Mouse (Mus musculus) small intestine, adult 2 months (tissue): Measurements from ENCODE around the gene Sema4d. TPM values are rescaled to one million over a fixed set of nuclear protein-coding genes. Genes with fewer than 3 reads are reported as not detected.
A peak's percentile ranks its signal among the peaks of the same experiment; 100 is the strongest.

Experiments used
- H3K27ac ChIP-seq: fragments of 200-500 bp; 2 replicates; pipeline ENCODE4 v1.5.1; 2012; ENCODE audit warnings: low read depth, low read length, control low read depth, inconsistent platforms; ENCODE audit not compliant: insufficient read depth
- H3K27me3 ChIP-seq: fragments of 200-500 bp; 2 replicates; pipeline ENCODE4 v1.6.1; 2012; ENCODE audit warnings: mild to moderate bottlenecking, moderate library complexity, low read length, inconsistent platforms; ENCODE audit not compliant: control insufficient read depth, insufficient read depth
- H3K36me3 ChIP-seq: fragments of 200-500 bp; 2 replicates; pipeline ENCODE4 v1.6.1; 2012; ENCODE audit warnings: mild to moderate bottlenecking, low read length, control low read depth, inconsistent platforms; ENCODE audit not compliant: control insufficient read depth, insufficient read depth
- H3K4me1 ChIP-seq: fragments of 200-500 bp; 2 replicates; pipeline ENCODE4 v1.6.1; 2012; ENCODE audit warnings: low read length, inconsistent platforms, mixed read lengths; ENCODE audit not compliant: control insufficient read depth, insufficient read depth, insufficient read length
- H3K4me3 ChIP-seq: fragments of 200-500 bp; 2 replicates; pipeline ENCODE4 v1.5.1; 2012; ENCODE audit warnings: low read depth, mild to moderate bottlenecking, control low read depth, inconsistent platforms, low read length, moderate library complexity
- CTCF ChIP-seq: fragments of 200-500 bp; IDR thresholded peaks from 2 replicates; pipeline ENCODE4 v1.5.1; 2012; ENCODE audit warnings: low read depth, mild to moderate bottlenecking, control low read depth, inconsistent platforms, low read length, moderate library complexity, mixed read lengths; ENCODE audit not compliant: insufficient replicate concordance, insufficient read length; ENCODE audit errors: extremely low read depth
- POLR2A ChIP-seq: fragments of 200-500 bp; IDR thresholded peaks from 2 replicates; pipeline ENCODE4 v1.6.1; 2012; ENCODE audit warnings: low read depth, mild to moderate bottlenecking, control low read depth, inconsistent platforms, low read length, moderate library complexity
- WGBS: fragments of 180-500 bp; shearing (Covaris S2); methylation state at CpG from one replicate; pipeline ENCODE4 v1.1.7; 2018; 5-methylcytosine and 5-hydroxymethylcytosine counted together
- polyA plus RNA-seq: library from polyadenylated mRNA; depleted of rRNA; stranded (reverse); fragments of >200 nt; gene quantifications from 2 replicates; pipeline ENCODE4 v1.2.3, GENCODE M21; 2012

The Sema4d gene
- polyA plus RNA-seq, 1 experiment = 15.1 TPM

DNA sequence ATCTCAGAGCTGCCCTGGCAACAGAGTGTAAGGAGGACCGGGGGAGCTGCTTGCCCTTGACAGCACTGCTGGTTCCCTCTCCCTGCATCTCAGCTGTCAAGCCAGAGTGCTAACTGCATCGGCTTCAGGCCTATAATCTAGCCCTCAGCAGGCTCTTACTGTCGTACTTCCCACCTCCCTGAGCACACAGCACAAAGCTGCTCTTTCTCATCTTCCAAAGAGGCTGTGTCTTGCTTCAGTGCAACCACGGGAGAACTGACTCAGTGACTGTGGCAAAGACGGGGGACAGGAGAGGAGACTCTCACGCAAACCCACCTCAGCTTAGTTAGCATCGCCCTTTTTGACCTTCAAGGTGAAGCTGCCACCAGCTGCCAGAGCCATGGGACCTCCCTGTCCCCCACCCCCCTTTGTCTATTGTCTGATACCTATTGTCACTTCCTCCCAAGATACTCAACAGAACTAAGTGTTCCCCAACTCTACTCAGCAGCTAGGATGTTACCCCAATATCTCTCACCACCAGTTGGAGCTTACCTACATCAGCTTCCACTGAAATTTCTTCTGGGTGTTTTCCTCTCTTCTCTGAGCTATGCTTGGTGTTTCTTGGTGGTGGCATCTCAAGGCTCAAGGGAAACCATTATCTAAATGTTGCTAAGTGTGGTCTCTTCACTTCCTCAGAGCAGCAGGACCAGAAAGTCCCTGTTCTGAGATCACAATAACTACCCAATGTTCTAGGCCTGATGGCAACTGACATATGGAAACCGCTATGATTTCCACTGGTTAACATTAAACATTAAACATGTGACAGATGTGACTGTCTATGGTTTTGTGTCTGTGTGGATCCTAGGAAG lies 4.6 kb upstream of the Sema4d start:
- Histone ChIP-seq H3K36me3 (no peaks in the 10 kb centered on the region), H3K27me3 (no peaks in the 10 kb centered on the region), H3K4me3 (no peak overlapping the region), H3K27ac (peak overlapping the region; percentile 11; the same call in 1 of the 2 replicates), H3K4me1 (no peaks in the 10 kb centered on the region)
- 68% methylated on average over 8 of the region's 8 CpGs for WGBS
- TF ChIP-seq CTCF (no peak), POLR2A (no peak)

DNA sequence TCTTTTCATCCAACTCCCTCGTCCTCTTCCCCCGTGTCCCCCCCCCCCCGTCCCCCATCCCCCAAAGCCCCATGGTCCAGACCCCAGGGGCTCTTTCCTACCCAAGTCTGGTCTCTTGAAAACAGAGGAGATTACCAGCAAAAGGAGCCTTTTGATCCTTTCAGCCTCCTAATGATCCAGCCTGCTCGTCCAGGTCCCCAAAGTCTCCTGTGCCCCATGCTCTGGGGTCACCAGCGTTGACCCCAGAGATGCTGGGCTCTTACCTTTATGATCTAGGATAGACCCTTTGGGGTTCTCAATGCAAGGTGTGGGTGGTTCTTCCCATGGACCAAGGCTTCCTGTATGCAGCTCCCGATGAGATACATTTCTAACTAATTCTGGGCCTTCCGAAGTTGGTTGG lies 401 bp upstream of the Sema4d start:
- whole genome bisulfite sequencing = 51% methylated on average over 7 of the region's 7 CpGs
- Histone ChIP-seq H3K27ac (no peak overlapping the region), H3K4me1 (peaks cover 18% of the 10 kb centered on the region), H3K4me3 (no peak overlapping the region), H3K27me3 (no peaks in the 10 kb centered on the region), H3K36me3 (no peaks in the 10 kb centered on the region)
- TF ChIP-seq CTCF (no peak), POLR2A (no peak)

DNA sequence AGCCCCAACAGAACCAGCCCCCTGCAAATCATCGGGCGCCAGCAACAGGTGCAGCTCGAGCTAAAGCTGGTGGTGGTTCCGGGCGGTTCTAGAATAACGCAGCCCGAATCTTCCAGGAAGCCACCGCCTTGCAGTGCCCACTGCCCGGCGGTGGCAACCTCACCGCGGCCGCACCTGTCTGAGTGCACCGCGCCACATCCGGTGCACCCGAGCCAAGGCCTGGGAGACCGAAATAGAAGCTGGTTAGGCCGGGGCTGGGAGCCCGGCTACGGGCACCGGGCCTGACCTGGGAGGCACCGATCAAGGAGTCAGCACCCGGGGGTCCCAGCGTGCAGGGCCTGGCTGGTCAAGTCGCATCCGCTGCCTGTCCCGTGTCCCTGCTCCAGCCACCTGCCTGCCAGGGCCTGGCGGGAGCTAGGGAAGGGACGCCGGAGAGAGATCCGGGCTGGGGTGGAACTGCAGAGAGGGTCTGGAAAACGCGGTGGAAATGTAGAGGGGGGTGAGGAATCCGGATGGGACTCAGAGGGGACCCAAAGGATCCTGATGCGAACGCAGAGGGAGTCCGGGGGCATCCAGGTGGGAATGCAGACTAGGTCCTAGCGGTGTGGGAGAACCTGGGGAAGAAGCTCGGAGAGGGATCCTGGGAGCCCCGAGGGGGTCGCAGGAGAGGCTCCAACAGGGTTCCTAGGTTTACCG lies 670 bp downstream of the Sema4d start:
- Histone ChIP-seq H3K27me3 (no peaks in the 10 kb centered on the region), H3K4me3 (peak overlapping the region; percentile 92), H3K27ac (peak overlapping the region; percentile 35), H3K36me3 (no peaks in the 10 kb centered on the region), H3K4me1 (peaks cover 18% of the 10 kb centered on the region)
- 1% methylated on average over 43 of the region's 43 CpGs for WGBS
- TF ChIP-seq CTCF (no peak), POLR2A (no peak)

GRCm38 (mm10) chr13:51792135-51792573 lies 1.4 kb downstream of the Sema4d start:
- TF ChIP-seq POLR2A (no peak), CTCF (no peak)
- H3K36me3 ChIP-seq = no peaks in the 10 kb centered on the region
- 40% methylated on average over 11 of the region's 11 CpGs for WGBS
- no peaks in the 10 kb centered on the region for H3K27me3 ChIP-seq
- H3K4me3 ChIP-seq = peak overlapping the region; percentile 92
- H3K4me1 ChIP-seq = peaks cover 18% of the 10 kb centered on the region
- H3K27ac ChIP-seq = peak overlapping the region; percentile 32

- Histone ChIP-seq H3K27ac (no peak overlapping the region), H3K4me3 (peak overlapping the region; percentile 20), H3K36me3 (no peaks in the 10 kb centered on the region), H3K4me1 (peaks cover 18% of the 10 kb centered on the region), H3K27me3 (no peaks in the 10 kb centered on the region)
- TF ChIP-seq POLR2A = no peak
- no peak for TF ChIP-seq CTCF
- 83% methylated on average over 3 of the region's 3 CpGs for WGBS
Measured at GRCm38 (mm10) chr13:51791604-51792003, 1.9 kb downstream of the Sema4d start.

DNA sequence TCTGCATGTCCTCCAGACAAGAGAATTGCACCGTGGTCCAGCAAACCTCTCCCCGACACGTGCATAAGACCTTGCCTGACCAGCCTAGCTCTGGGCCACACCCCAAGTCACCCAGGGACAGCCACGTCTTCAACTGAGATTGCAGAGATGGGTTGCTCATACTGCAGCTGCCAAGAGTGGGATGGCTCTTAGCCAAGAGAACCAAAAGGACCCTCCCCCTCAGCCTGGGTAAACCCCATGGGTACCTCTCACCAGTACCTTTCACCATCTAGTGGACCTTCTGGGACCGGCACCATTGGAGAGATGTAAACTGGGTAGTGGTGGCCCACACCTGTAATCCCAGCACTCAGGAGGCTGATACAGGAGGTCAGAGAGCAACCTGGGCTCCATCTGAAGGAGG lies 2.8 kb downstream of the Sema4d start:
- Histone ChIP-seq H3K27ac (no peak overlapping the region), H3K4me1 (peaks cover 18% of the 10 kb centered on the region), H3K36me3 (no peaks in the 10 kb centered on the region), H3K27me3 (no peaks in the 10 kb centered on the region), H3K4me3 (no peak overlapping the region)
- TF ChIP-seq CTCF (no peak), POLR2A (no peak)
- WGBS = 23% methylated on average over 5 of the region's 5 CpGs

GRCm38 (mm10) chr13:51787858-51788257 lies 5.7 kb downstream of the Sema4d start:
- H3K4me3 ChIP-seq = no peak overlapping the region
- H3K36me3 ChIP-seq = no peaks in the 10 kb centered on the region
- WGBS = 40% methylated on average over 2 of the region's 2 CpGs
- TF ChIP-seq POLR2A (no peak), CTCF (no peak)
- H3K4me1 ChIP-seq = peaks cover 18% of the 10 kb centered on the region
- H3K27ac ChIP-seq = no peak overlapping the region
- H3K27me3 ChIP-seq = no peaks in the 10 kb centered on the region
